Mouse (Mus musculus) MEL (cell line): Measurements from ENCODE around the gene Atp8b5. TPM values are rescaled to one million over a fixed set of nuclear protein-coding genes. Genes with fewer than 3 reads are reported as not detected.

Experiments
- DNase-seq: peaks from one replicate; pipeline ENCODE4 v3.0.0; 2011; ENCODE audit warnings: low read depth, low spot score
- H3K27ac ChIP-seq: 2 replicates; pipeline ENCODE4 v1.5.1; 2012; ENCODE audit warnings: low read depth, mild to moderate bottlenecking, control low read depth, low read length, moderate library complexity; ENCODE audit not compliant: control insufficient read depth
- H3K27me3 ChIP-seq, 2 experiments: fragments of 150-350 bp in 1 of 2; sonication (generic) in 1 of 2; 2 replicates each; pipeline ENCODE4 v1.6.1; 2012; ENCODE audit warnings: low read length in 2 of 2, mild to moderate bottlenecking in 2 of 2, improper control_type of control experiment in 1 of 2, moderate library complexity in 1 of 2; ENCODE audit not compliant: insufficient read depth in 2 of 2, control insufficient read depth in 1 of 2
- H3K36me3 ChIP-seq, 2 experiments: 2 replicates each; pipeline ENCODE4 v1.6.1; 2012 to 2014; ENCODE audit warnings: low read length in 2 of 2, improper control_type of control experiment in 1 of 2, inconsistent platforms in 1 of 2, mild to moderate bottlenecking in 1 of 2; ENCODE audit not compliant: insufficient read depth in 2 of 2, control insufficient read depth in 1 of 2
- H3K4me1 ChIP-seq, 2 experiments: fragments of 150-350 bp in 1 of 2; sonication (generic) in 1 of 2; 2 replicates each; pipeline ENCODE4 v1.6.1; 2012; ENCODE audit warnings: low read length in 2 of 2, improper control_type of control experiment in 1 of 2, mild to moderate bottlenecking in 1 of 2; ENCODE audit not compliant: insufficient read depth in 2 of 2, control insufficient read depth in 1 of 2
- H3K4me3 ChIP-seq, 2 experiments: fragments of 150-350 bp in 1 of 2; sonication (generic) in 1 of 2; 2 replicates each; pipeline ENCODE4 v1.5.1; 2012; ENCODE audit warnings: low read depth in 2 of 2, low read length in 2 of 2, mild to moderate bottlenecking in 2 of 2, moderate library complexity in 2 of 2, control low read depth in 1 of 2, improper control_type of control experiment in 1 of 2; ENCODE audit not compliant: control insufficient read depth in 1 of 2, insufficient read depth in 1 of 2
- H3K79me2 ChIP-seq: 2 replicates; pipeline ENCODE4 v1.6.1; 2012; ENCODE audit warnings: mild to moderate bottlenecking, low read length, moderate library complexity; ENCODE audit not compliant: control insufficient read depth, poor library complexity, insufficient read depth
- H3K9ac ChIP-seq: 2 replicates; pipeline ENCODE4 v1.6.1; 2012; ENCODE audit warnings: low read depth, mild to moderate bottlenecking, control low read depth, low read length, moderate library complexity; ENCODE audit not compliant: control insufficient read depth, poor library complexity, severe bottlenecking
- H3K9me3 ChIP-seq: fragments of 150-350 bp; sonication (generic); replicated peaks from 2 replicates; pipeline ENCODE4 v1.6.1; 2012; ENCODE audit warnings: mild to moderate bottlenecking, low read length, improper control_type of control experiment, moderate library complexity; ENCODE audit not compliant: insufficient read depth
- CHD1 ChIP-seq: IDR thresholded peaks from 2 replicates; pipeline ENCODE4 v1.6.1; 2012; ENCODE audit warnings: low read depth, mild to moderate bottlenecking, inconsistent platforms, low read length, improper control_type of control experiment
- CHD2 ChIP-seq: IDR thresholded peaks from 2 replicates; pipeline ENCODE4 v1.6.1; 2011; ENCODE audit warnings: low read length, improper control_type of control experiment
- CTCF ChIP-seq, 3 experiments: IDR thresholded peaks in 2 of 3; conservative IDR thresholded peaks in 1 of 3; 2 replicates each; pipeline ENCODE4 v1.5.1; 2011 to 2012; ENCODE audit warnings: low read length in 3 of 3, low read depth in 2 of 3, mild to moderate bottlenecking in 2 of 3, improper control_type of control experiment in 1 of 3, inconsistent platforms in 1 of 3, mixed read lengths in 1 of 3, moderate library complexity in 1 of 3; ENCODE audit not compliant: control insufficient read depth in 1 of 3, insufficient read depth in 1 of 3, poor library complexity in 1 of 3, severe bottlenecking in 1 of 3
- GABPA ChIP-seq: IDR thresholded peaks from 2 replicates; pipeline ENCODE4 v1.6.1; 2012; ENCODE audit warnings: low read depth, mild to moderate bottlenecking, inconsistent platforms, low read length, improper control_type of control experiment, moderate library complexity
- GATA1 ChIP-seq: IDR thresholded peaks from 2 replicates; pipeline ENCODE4 v1.6.1; 2011; ENCODE audit warnings: low read depth, low read length, improper control_type of control experiment
- JUND ChIP-seq: IDR thresholded peaks from 2 replicates; pipeline ENCODE4 v1.6.1; 2011; ENCODE audit warnings: low read depth, mild to moderate bottlenecking, improper control_type of control experiment, low read length
- MAX ChIP-seq: IDR thresholded peaks from 2 replicates; pipeline ENCODE4 v1.6.1; 2011; ENCODE audit warnings: low read length, improper control_type of control experiment
- MAZ ChIP-seq: IDR thresholded peaks from 2 replicates; pipeline ENCODE4 v1.6.1; 2012; ENCODE audit warnings: low read depth, mild to moderate bottlenecking, inconsistent platforms, low read length, improper control_type of control experiment
- MXI1 ChIP-seq: IDR thresholded peaks from 2 replicates; pipeline ENCODE4 v1.6.1; 2011; ENCODE audit warnings: mild to moderate bottlenecking, low read depth, low read length, improper control_type of control experiment
- MYB ChIP-seq: IDR thresholded peaks from 2 replicates; pipeline ENCODE4 v1.6.1; 2011; ENCODE audit warnings: mild to moderate bottlenecking, low read depth, low read length, improper control_type of control experiment
- MYC ChIP-seq: IDR thresholded peaks from 2 replicates; pipeline ENCODE4 v1.6.1; 2011; ENCODE audit warnings: low read depth, mild to moderate bottlenecking, low read length, improper control_type of control experiment, moderate library complexity
- NELFE ChIP-seq: IDR thresholded peaks from 2 replicates; pipeline ENCODE4 v1.6.1; 2011; ENCODE audit warnings: low read depth, low read length, improper control_type of control experiment
- POLR2AphosphoS2 ChIP-seq: IDR thresholded peaks from 2 replicates; pipeline ENCODE4 v1.6.1; 2011; ENCODE audit warnings: low read length, improper control_type of control experiment
- SIN3A ChIP-seq: IDR thresholded peaks from 2 replicates; pipeline ENCODE4 v1.6.1; 2012; ENCODE audit warnings: low read length, improper control_type of control experiment, inconsistent platforms
- SMC3 ChIP-seq: IDR thresholded peaks from 2 replicates; pipeline ENCODE4 v1.6.1; 2011; ENCODE audit warnings: low read depth, low read length, improper control_type of control experiment
- TAL1 ChIP-seq: IDR thresholded peaks from 2 replicates; pipeline ENCODE4 v1.6.1; 2012; ENCODE audit warnings: mild to moderate bottlenecking, inconsistent platforms, low read length, moderate library complexity, mixed read lengths
- TCF12 ChIP-seq: IDR thresholded peaks from 2 replicates; pipeline ENCODE4 v1.6.1; 2014; ENCODE audit warnings: low read depth, mild to moderate bottlenecking, inconsistent platforms, low read length, improper control_type of control experiment, moderate library complexity
- UBTF ChIP-seq: IDR thresholded peaks from 2 replicates; pipeline ENCODE4 v1.6.1; 2012; ENCODE audit warnings: low read depth, mild to moderate bottlenecking, inconsistent platforms, low read length, improper control_type of control experiment, moderate library complexity, borderline replicate concordance; ENCODE audit not compliant: insufficient read depth
- USF2 ChIP-seq, 2 experiments: IDR thresholded peaks; 2 replicates each; pipeline ENCODE4 v1.6.1; 2011 to 2012; ENCODE audit warnings: improper control_type of control experiment in 2 of 2, low read length in 2 of 2, borderline replicate concordance in 1 of 2, inconsistent platforms in 1 of 2, low read depth in 1 of 2, mild to moderate bottlenecking in 1 of 2; ENCODE audit not compliant: insufficient read depth in 1 of 2
- ZC3H11A ChIP-seq: IDR thresholded peaks from 2 replicates; pipeline ENCODE4 v1.6.1; 2012; ENCODE audit warnings: low read depth, mild to moderate bottlenecking, inconsistent platforms, low read length, improper control_type of control experiment
- polyA plus RNA-seq, 2 experiments: library from polyadenylated mRNA; stranded (reverse) in 1 of 2; unstranded in 1 of 2; fragments of >175 nt in 1 of 2; fragments of >200 nt in 1 of 2; gene quantifications; 2 replicates each; pipeline versions ENCODE4 v1.2.1 to v1.2.4; 2012; ENCODE audit warnings: low replicate concordance in 2 of 2, low read depth in 1 of 2; ENCODE audit not compliant: insufficient read length in 2 of 2, insufficient read depth in 1 of 2, missing spikeins in 1 of 2
- total RNA-seq: library from RNA; depleted of rRNA; stranded (reverse); fragments of 300-350 nt; gene quantifications from 2 replicates; pipeline ENCODE4 v1.2.3, GENCODE M21; 2012

Atp8b5 gene
- total and polyA plus RNA-seq, 3 experiments, result 4.9 to 5.0 TPM; not detected in 1

DNA sequence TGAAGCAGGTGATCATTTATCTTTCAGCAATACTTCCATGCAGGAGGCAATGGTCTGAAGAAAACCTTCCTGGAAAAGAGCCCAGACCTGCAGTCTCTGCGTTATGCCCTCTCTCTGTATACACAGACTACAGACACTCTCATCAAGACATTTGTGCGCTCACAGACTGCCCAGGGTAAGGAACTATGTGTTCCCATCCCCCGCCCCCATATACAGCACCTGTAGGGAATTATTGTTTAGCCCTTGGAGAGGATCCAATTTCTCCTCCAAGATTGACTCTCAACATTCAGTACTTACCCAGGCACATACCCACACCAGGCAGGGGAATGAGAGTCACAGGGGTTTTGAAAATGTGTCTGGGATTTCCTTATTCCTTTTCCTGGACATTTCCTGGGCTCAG, 7.5 kb upstream of the Atp8b5 start:
- Histone ChIP-seq H3K79me2 (no peaks in the 10 kb centered on the region), H3K4me3 (no peak overlapping the region), H3K4me1 (peaks cover 7 to 15% of the 10 kb centered on the region in 2 experiments), H3K9ac (no peak overlapping the region), H3K36me3 (peaks cover 0 to 13% of the 10 kb centered on the region in 2 experiments; a peak in 2 of 4 replicates), H3K9me3 (no peaks in the 10 kb centered on the region), H3K27me3 (no peaks in the 10 kb centered on the region), H3K27ac (no peak overlapping the region)
- DNase-seq, result no peak
- TF ChIP-seq MYB (no peak), MYC (no peak), MAX (no peak), MXI1 (no peak), POLR2AphosphoS2 (no peak), MAZ (no peak), CHD1 (no peak), USF2 (IDR thresholded peaks at IDR 0.05; ENCODE audit: borderline replicate concordance in 1 of 2, insufficient read depth in 1 of 2, low read depth in 1 of 2, low read length in 2 of 2) (no peak), GABPA (no peak), CHD2 (no peak), SIN3A (no peak), UBTF (no peak), JUND (no peak), TAL1 (no peak), SMC3 (no peak)

- peaks cover 7 to 15% of the 10 kb centered on the region in 2 experiments for H3K4me1 ChIP-seq
- DNase-seq, result no peak
- no peak for TF ChIP-seq MAZ
- TF ChIP-seq GATA1, result no peak
- TF ChIP-seq TCF12, result no peak
- no peak for TF ChIP-seq NELFE
- TF ChIP-seq TAL1, result no peak
- no peak for TF ChIP-seq CTCF (IDR thresholded peaks at IDR 0.05 in 2 of 3, conservative IDR thresholded peaks at IDR 0.05 in 1 of 3; ENCODE audit: control insufficient read depth in 1 of 3, insufficient read depth in 1 of 3, low read depth in 2 of 3, low read length in 3 of 3, poor library complexity in 1 of 3, severe bottlenecking in 1 of 3)
- no peak for TF ChIP-seq MAX
- TF ChIP-seq ZC3H11A, result no peak
- TF ChIP-seq, all 39 proteins: peak for 0
- Histone ChIP-seq H3K4me3 (no peak overlapping the region), H3K36me3 (peaks cover 0 to 13% of the 10 kb centered on the region in 2 experiments; a peak in 2 of 4 replicates), H3K79me2 (no peaks in the 10 kb centered on the region), H3K9me3 (no peaks in the 10 kb centered on the region), H3K9ac (no peak overlapping the region), H3K27me3 (no peaks in the 10 kb centered on the region), H3K27ac (no peak overlapping the region)
Measured at GRCm38 (mm10) chr4:43260096-43260495, 6.9 kb upstream of the Atp8b5 start.
